Comparison of ENCODE assay signal across 8 mouse cellular contexts in the genomic region with DNA sequence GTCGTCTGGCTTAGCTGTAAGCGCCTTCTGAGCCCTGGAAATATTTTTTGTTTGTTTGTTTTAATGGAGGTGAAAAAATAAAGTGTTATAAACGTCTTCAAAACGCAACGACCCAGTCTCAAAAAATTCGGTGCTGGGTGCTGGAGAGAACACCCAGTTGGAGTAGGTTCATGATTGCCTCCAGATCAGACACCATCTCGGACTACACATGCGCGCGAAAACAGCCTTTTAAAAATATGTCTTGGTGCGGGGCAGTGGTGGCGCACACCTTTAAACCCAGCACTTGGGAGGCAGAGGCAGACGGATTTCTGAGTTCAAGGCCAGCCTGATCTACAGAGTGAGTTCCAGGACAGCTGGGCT. TPM values are rescaled to one million over a fixed set of nuclear protein-coding genes. Genes with fewer than 3 reads are reported as not detected.
DNase-seq lines count a peak whose midpoint lies in the region; ATAC-seq and TF ChIP-seq lines count a peak whose summit lies in the region.

No protein-coding gene starts in this region.

- no peak for TF ChIP-seq POLR2A in limb, embryonic 14.5 days (IDR thresholded peaks at IDR 0.05; ENCODE audit: borderline replicate concordance, extremely low read depth, insufficient read depth, insufficient read length)

- no peaks in the 10 kb centered on the region for H3K27me3 ChIP-seq in limb, embryonic 14.5 days (ENCODE audit: control insufficient read depth, insufficient read depth, low read length)
- no peaks in the 10 kb centered on the region for H3K27me3 ChIP-seq in midbrain, postnatal 0 days (ENCODE audit: insufficient read depth, low read length)

- no peak for TF ChIP-seq CTCF in layer of hippocampus, adult 2 months (conservative IDR thresholded peaks at IDR 0.05)
- no peak for TF ChIP-seq CTCF in midbrain, postnatal 0 days (IDR thresholded peaks at IDR 0.05)

- no peaks in the 10 kb centered on the region for H3K9me3 ChIP-seq in limb, embryonic 14.5 days (ENCODE audit: control insufficient read depth, low read length)
- no peaks in the 10 kb centered on the region for H3K9me3 ChIP-seq in midbrain, postnatal 0 days (ENCODE audit: low read length)

- peak overlapping the region; percentile 62 for H3K4me3 ChIP-seq in layer of hippocampus, adult 2 months
- H3K4me3 ChIP-seq in limb, embryonic 14.5 days (replicated peaks; ENCODE audit: low read length) = peak overlapping the region; percentile 95
- peak overlapping the region; percentile 90 for H3K4me3 ChIP-seq in midbrain, postnatal 0 days (ENCODE audit: low read depth, low read length)

- H3K36me3 ChIP-seq in limb, embryonic 14.5 days (ENCODE audit: control insufficient read depth, insufficient read depth, low read length) = peaks cover 15% of the 10 kb centered on the region
- H3K36me3 ChIP-seq in midbrain, postnatal 0 days (ENCODE audit: insufficient read depth, low read length) = peaks cover 12% of the 10 kb centered on the region; the same call in 1 of the 2 replicates

- DNase-seq in layer of hippocampus, adult 2 months (ENCODE audit: low spot score in 2 of 2) = no peak
- DNase-seq in layer of hippocampus, postnatal 14 days (ENCODE audit: low spot score in 2 of 2) = no peak
- peak; percentile 42 for DNase-seq in ZHBTc4 (ENCODE audit: low read depth, low spot score)
- DNase-seq in limb, embryonic 14.5 days (ENCODE audit: low spot score) = no peak
- DNase-seq in midbrain, postnatal 0 days (ENCODE audit: low spot score) = peak; percentile 19
- no peak for DNase-seq in ovary, postnatal 14 days (ENCODE audit: low spot score)

- peak overlapping the region; percentile 75 for H3K4me2 ChIP-seq in limb, embryonic 14.5 days (replicated peaks; ENCODE audit: low read depth, low read length, severe bottlenecking)
- peak overlapping the region; percentile 74 for H3K4me2 ChIP-seq in midbrain, postnatal 0 days (ENCODE audit: low read depth, low read length, poor library complexity, severe bottlenecking)

- peak overlapping the region; percentile 94 for H3K27ac ChIP-seq in layer of hippocampus, adult 2 months
- 0 out of 2 replicates have a peak overlapping the region, but pooled peaks have one; percentile 46 for H3K27ac ChIP-seq in limb, embryonic 14.5 days (replicated peaks; ENCODE audit: low read depth, low read length)
- peak overlapping the region; percentile 86 for H3K27ac ChIP-seq in midbrain, postnatal 0 days (ENCODE audit: low read depth, low read length)

- H3K4me1 ChIP-seq in limb, embryonic 14.5 days (ENCODE audit: control insufficient read depth, insufficient read depth, low read length) = peaks cover 6% of the 10 kb centered on the region; the same call in 1 of the 2 replicates
- H3K4me1 ChIP-seq in midbrain, postnatal 0 days (ENCODE audit: insufficient read depth, low read length) = peaks cover 3% of the 10 kb centered on the region; the same call in 1 of the 2 replicates

- 0 out of 2 replicates have a peak, but pooled peaks have one; percentile 33 for ATAC-seq in erythroblast, adult 5-6 weeks (replicated peaks; ENCODE audit: low FRiP score, poor library complexity, severe bottlenecking)
- no peak for ATAC-seq in limb, embryonic 14.5 days (ENCODE audit: low FRiP score, low read depth)
- no peak for ATAC-seq in midbrain, postnatal 0 days (ENCODE audit: low FRiP score)
- ATAC-seq in megakaryocyte-erythroid progenitor cell, adult 5-6 weeks (replicated peaks; ENCODE audit: low FRiP score, low TSS enrichment, poor library complexity, severe bottlenecking) = no peak

- WGBS in limb, embryonic 14.5 days = 2% methylated on average over 13 of the region's 13 CpGs
- whole genome bisulfite sequencing in midbrain, postnatal 0 days = 5% methylated on average over 13 of the region's 13 CpGs

- peak overlapping the region; percentile 94 for H3K9ac ChIP-seq in limb, embryonic 14.5 days (ENCODE audit: low read depth, low read length, severe bottlenecking)
- H3K9ac ChIP-seq in midbrain, postnatal 0 days (replicated peaks; ENCODE audit: low read length, poor library complexity, severe bottlenecking) = peak overlapping the region; percentile 92

RNA-seq across cellular contexts. Expression of a gene that starts 1.1 kb away (rescaled TPM):
- total RNA-seq in layer of hippocampus, adult 2 months (2021) = 10 to 100 TPM; 31.7 to 36.1 TPM
- 10 to 100 TPM; 33.5 to 33.7 TPM for total RNA-seq in layer of hippocampus, postnatal 14 days (2021)
- 14.4 and 20.3 TPM in 2 replicates for total RNA-seq in erythroblast, adult 5-6 weeks (2015; ENCODE audit: low replicate concordance)
- 10.3 and 11.2 TPM in 2 replicates for total RNA-seq in erythroblast, adult 5-6 weeks (2017; ENCODE audit: low replicate concordance)
- polyA plus RNA-seq in limb, embryonic 14.5 days (2012; rRNA removed) = 61.5 and 66.4 TPM in 2 replicates
- 47.4 and 48.1 TPM in 2 replicates for polyA plus RNA-seq in limb, embryonic 14.5 days (2014; fragmentation: Nextera tagmentation; extraction: Ambion mirVana)
- 50.2 and 64.6 TPM in 2 replicates for total RNA-seq in midbrain, postnatal 0 days (2014; rRNA removed)
- 40.6 and 43.5 TPM in 2 replicates for polyA plus RNA-seq in midbrain, postnatal 0 days (2015; fragmentation: Nextera tagmentation; extraction: Ambion mirVana)
- 90.2 and 120 TPM in 2 replicates for total RNA-seq in megakaryocyte-erythroid progenitor cell, adult 5-6 weeks (2014; fragmentation: Nextera tagmentation)
- total RNA-seq in megakaryocyte-erythroid progenitor cell, adult 5-6 weeks (2017) = 76.0 and 95.7 TPM in 2 replicates

RNA-seq across cellular contexts. Expression of a gene that starts 18.1 kb away (rescaled TPM):
- 100 to 1,000 TPM in 1 of 2 experiments, 10 to 100 TPM in 1; 95.2 to 103 TPM for total RNA-seq in layer of hippocampus, adult 2 months (2021)
- 100 to 1,000 TPM in 1 of 2 experiments, 10 to 100 TPM in 1; 96.4 to 130 TPM for total RNA-seq in layer of hippocampus, postnatal 14 days (2021)
- 6.7 and 28.6 TPM in 2 replicates for total RNA-seq in erythroblast, adult 5-6 weeks (2015; ENCODE audit: low replicate concordance)
- total RNA-seq in erythroblast, adult 5-6 weeks (2017; ENCODE audit: low replicate concordance) = 37.8 and 40.3 TPM in 2 replicates
- 20.7 and 31.5 TPM in 2 replicates for polyA plus RNA-seq in limb, embryonic 14.5 days (2012; rRNA removed)
- polyA plus RNA-seq in limb, embryonic 14.5 days (2014; fragmentation: Nextera tagmentation; extraction: Ambion mirVana) = 22.9 and 28.7 TPM in 2 replicates
- total RNA-seq in midbrain, postnatal 0 days (2014; rRNA removed) = 27.5 and 37.8 TPM in 2 replicates
- polyA plus RNA-seq in midbrain, postnatal 0 days (2015; fragmentation: Nextera tagmentation; extraction: Ambion mirVana) = 29.9 and 39.4 TPM in 2 replicates
- 35.6 and 84.0 TPM in 2 replicates for total RNA-seq in megakaryocyte-erythroid progenitor cell, adult 5-6 weeks (2014; fragmentation: Nextera tagmentation)
- total RNA-seq in megakaryocyte-erythroid progenitor cell, adult 5-6 weeks (2017) = 55.0 and 79.6 TPM in 2 replicates

RNA-seq across cellular contexts. Expression of a gene that starts 19.1 kb away (rescaled TPM):
- 1 to 10 TPM in 1 of 2 experiments, not detected in 1; 1.0 TPM for total RNA-seq in layer of hippocampus, adult 2 months (2021)
- under 1 TPM; 0.29 to 0.37 TPM for total RNA-seq in layer of hippocampus, postnatal 14 days (2021)
- not detected in 2 replicates for total RNA-seq in erythroblast, adult 5-6 weeks (2015; ENCODE audit: low replicate concordance)
- not detected in 2 replicates for total RNA-seq in erythroblast, adult 5-6 weeks (2017; ENCODE audit: low replicate concordance)
- polyA plus RNA-seq in limb, embryonic 14.5 days (2012; rRNA removed) = not detected in 2 replicates
- not detected in 2 replicates for polyA plus RNA-seq in limb, embryonic 14.5 days (2014; fragmentation: Nextera tagmentation; extraction: Ambion mirVana)
- 0.24 TPM in 1 of 2 replicates, not detected in the other for total RNA-seq in midbrain, postnatal 0 days (2014; rRNA removed)
- 0.09 and 0.12 TPM in 2 replicates for polyA plus RNA-seq in midbrain, postnatal 0 days (2015; fragmentation: Nextera tagmentation; extraction: Ambion mirVana)
- not detected in 2 replicates for total RNA-seq in megakaryocyte-erythroid progenitor cell, adult 5-6 weeks (2014; fragmentation: Nextera tagmentation)
- not detected in 2 replicates for total RNA-seq in megakaryocyte-erythroid progenitor cell, adult 5-6 weeks (2017)

Comparison
In these comparisons a context has a peak if more than half of its experiments do, and no peak if none do; other contexts are left out.
1. DNase-seq: peak in ZHBTc4 (single experiment) and midbrain, postnatal 0 days (single experiment); none in layer of hippocampus, adult 2 months (0 of 2), layer of hippocampus, postnatal 14 days (0 of 2), limb, embryonic 14.5 days (single experiment) and ovary, postnatal 14 days (single experiment).
2. Peak in every context shown above with its lines, with median percentiles within 50 percentile points of each other: H3K27ac ChIP-seq and H3K4me3 ChIP-seq.